Mouse (Mus musculus) midbrain, embryonic 10.5 days (tissue): Measurements from ENCODE around the gene Ap1m2. TPM values are rescaled to one million over a fixed set of nuclear protein-coding genes. Genes with fewer than 3 reads are reported as not detected.
"Not testable (repeated sequence)": the region's sequence is repeated elsewhere in the genome, so short reads cannot be mapped to it uniquely, and the experiment has no call there.

ENCODE experiments used
- DNase-seq: peaks from one replicate; pipeline ENCODE4 v3.0.0-alpha.2; 2017; ENCODE audit warnings: low spot score
- H3K27ac ChIP-seq: fragments of 300-500 bp; sonication (generic); replicated peaks from 2 replicates; pipeline ENCODE4 v1.5.1; 2016; ENCODE audit warnings: mild to moderate bottlenecking
- H3K27me3 ChIP-seq: fragments of 300-500 bp; sonication (generic); 2 replicates; pipeline ENCODE4 v1.6.1; 2016; ENCODE audit warnings: low read depth, mild to moderate bottlenecking; ENCODE audit not compliant: poor library complexity, severe bottlenecking
- H3K36me3 ChIP-seq: fragments of 300-500 bp; sonication (generic); 2 replicates; pipeline ENCODE4 v1.6.1; 2016; ENCODE audit warnings: mild to moderate bottlenecking, moderate library complexity
- H3K4me1 ChIP-seq: fragments of 300-500 bp; sonication (generic); 2 replicates; pipeline ENCODE4 v1.6.1; 2016
- H3K4me3 ChIP-seq: fragments of 300-500 bp; sonication (generic); 2 replicates; pipeline ENCODE4 v1.5.1; 2016; ENCODE audit warnings: mild to moderate bottlenecking, moderate library complexity
- H3K9me3 ChIP-seq: fragments of 300-500 bp; sonication (generic); replicated peaks from 2 replicates; pipeline ENCODE4 v1.6.1; 2016; ENCODE audit warnings: mild to moderate bottlenecking
- WGBS: fragments of 180-500 bp; shearing (Covaris S2); methylation state at CpG from one replicate; pipeline ENCODE4 v1.1.7; 2016; 5-methylcytosine and 5-hydroxymethylcytosine counted together
- polyA plus RNA-seq: library from polyadenylated mRNA; unstranded; fragments of >200 nt; fragmentation: Nextera tagmentation; extraction: Ambion mirVana; gene quantifications from 2 replicates; pipeline ENCODE4 v1.2.1, GENCODE M21; 2016

Ap1m2 gene
- polyA plus RNA-seq, 1 experiment from 2014 or later, result 2.9 TPM

DNA sequence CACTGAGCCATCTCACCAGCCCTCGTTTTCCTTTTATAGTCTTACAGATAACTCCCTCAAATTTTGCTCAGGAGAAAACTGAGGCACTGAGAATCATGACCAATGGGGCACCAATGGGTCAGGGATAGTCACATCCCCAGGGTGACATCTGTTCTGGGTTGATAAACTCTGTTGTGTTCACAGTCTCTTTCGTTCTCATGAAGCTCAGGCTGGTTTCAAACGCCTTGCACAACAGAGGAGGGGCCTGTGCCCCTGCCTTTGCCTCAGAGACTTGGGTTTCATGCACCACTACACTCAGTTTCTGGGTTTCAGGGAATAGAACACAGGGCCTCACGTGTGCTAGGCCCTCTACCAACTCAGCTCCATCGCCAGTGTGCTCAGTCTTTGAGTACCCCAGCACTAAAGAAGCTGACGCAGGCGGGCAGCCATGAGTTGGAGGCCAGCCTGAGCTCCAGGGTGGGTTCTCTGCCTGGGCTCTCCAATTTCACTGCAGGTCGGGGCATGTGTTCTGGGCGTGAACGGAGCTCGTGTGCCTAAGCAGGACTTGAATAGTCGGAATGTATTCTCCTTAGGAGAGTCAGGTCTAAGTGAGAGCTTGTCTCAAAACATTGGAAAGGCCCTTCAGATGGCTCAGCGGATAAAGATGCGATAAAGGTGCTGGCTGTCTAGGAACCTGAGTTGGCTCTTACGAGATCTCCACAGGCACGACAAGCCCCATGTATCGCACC is 47.7 kb downstream of the Ap1m2 start:
- Histone ChIP-seq H3K36me3 (peaks cover 29% of the 10 kb centered on the region), H3K4me3 (peak overlapping the region; percentile 83), H3K27me3 (0 out of 2 replicates have a peak, but pooled peaks cover 3% of the 10 kb centered on the region), H3K27ac (peak overlapping the region; percentile 93), H3K4me1 (peaks cover 25% of the 10 kb centered on the region), H3K9me3 (no peaks in the 10 kb centered on the region)
- no peak for DNase-seq
- WGBS, result 18% methylated on average over 17 of the region's 17 CpGs

DNA sequence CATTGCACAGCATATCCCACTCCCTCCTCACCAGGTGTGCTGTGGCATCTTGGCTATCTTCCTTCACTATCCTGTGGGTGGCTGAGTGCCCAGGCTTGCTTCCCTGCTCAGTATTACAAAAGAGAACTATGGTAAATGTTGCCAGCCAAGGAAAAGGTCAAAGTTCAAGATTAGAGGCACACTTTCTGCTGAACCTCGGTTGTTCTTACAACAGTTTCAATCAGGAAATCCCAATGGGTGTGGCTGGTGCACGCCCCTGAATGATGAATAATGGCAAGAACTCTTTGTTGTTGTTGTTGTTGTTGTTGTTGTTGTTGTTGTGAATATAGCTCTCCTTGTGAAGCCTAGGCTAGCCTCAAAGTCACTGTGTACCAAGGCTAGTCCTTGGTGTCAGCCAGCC is 50.3 kb downstream of the Ap1m2 start:
- WGBS, result 79% methylated on average over 2 of the region's 2 CpGs
- DNase-seq, result no peak
- H3K9me3 ChIP-seq, result no peaks in the 10 kb centered on the region

GRCm38 (mm10) chr9:21260491-21261040 is 51.6 kb downstream of the Ap1m2 start:
- Histone ChIP-seq H3K27ac (no peak overlapping the region), H3K9me3 (no peaks in the 10 kb centered on the region), H3K4me1 (peaks cover 10% of the 10 kb centered on the region), H3K36me3 (no peaks in the 10 kb centered on the region), H3K27me3 (0 out of 2 replicates have a peak, but pooled peaks cover 7% of the 10 kb centered on the region), H3K4me3 (no peak overlapping the region)
- 80% methylated on average over 6 of the region's 6 CpGs for WGBS
- DNase-seq, result no peak

More for the DNA sequence above, 50.3 kb downstream of the Ap1m2 start:
- peaks cover 4% of the 10 kb centered on the region for H3K36me3 ChIP-seq
- no peak overlapping the region for H3K27ac ChIP-seq
- peaks cover 23% of the 10 kb centered on the region for H3K4me1 ChIP-seq
- no peak overlapping the region for H3K4me3 ChIP-seq
- H3K27me3 ChIP-seq, result 0 out of 2 replicates have a peak, but pooled peaks cover 7% of the 10 kb centered on the region

DNA sequence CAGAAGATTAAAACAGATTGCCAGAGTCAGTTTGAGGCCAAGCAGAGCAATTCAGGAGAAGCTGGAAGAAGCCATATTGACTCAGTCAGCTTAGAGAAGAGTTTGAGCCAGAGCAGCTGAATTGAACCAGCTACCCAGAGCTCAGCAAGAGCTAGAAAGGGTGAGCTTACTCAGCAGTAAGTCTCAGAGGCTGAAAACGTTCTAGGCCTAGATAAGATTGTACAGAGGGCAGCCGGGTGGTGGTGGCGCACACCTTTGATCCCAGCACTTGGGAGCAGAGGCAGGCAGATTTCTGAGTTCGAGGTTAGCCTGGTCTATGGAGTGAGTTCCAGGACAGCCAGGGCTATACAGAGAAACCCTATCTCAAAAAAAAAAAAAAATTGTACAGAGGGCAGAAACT is 55.8 kb downstream of the Ap1m2 start:
- WGBS, result 82% methylated on average over 4 of the region's 4 CpGs
- not testable (repeated sequence) for H3K9me3 ChIP-seq

DNA sequence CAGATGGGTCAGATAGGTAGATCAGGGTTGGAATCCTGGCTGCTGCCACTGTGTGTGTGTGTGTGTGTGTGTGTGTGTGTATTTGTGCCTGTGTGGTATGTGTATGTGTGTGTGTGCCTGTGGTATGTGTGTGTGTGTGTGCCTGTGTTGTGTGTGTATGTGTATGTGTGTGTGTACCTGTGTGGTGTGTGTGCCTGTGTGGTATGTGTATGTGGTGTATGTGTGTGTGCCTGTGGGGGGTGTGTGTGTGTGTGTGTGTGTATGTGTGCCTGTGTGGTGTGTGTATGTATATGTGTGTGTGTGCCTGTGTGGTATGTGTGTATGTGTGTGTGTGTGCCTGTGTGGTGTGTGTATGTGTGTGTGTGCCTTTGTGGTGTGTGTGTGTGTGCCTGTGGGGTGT is 57.4 kb downstream of the Ap1m2 start:
- peaks cover 38% of the 10 kb centered on the region for H3K27me3 ChIP-seq
- no peak overlapping the region for H3K4me3 ChIP-seq
- no peaks in the 10 kb centered on the region for H3K36me3 ChIP-seq
- H3K9me3 ChIP-seq, result no peaks in the 10 kb centered on the region
- no peak for DNase-seq
- H3K4me1 ChIP-seq, result no peaks in the 10 kb centered on the region
- no peak overlapping the region for H3K27ac ChIP-seq

More for the DNA sequence above, 55.8 kb downstream of the Ap1m2 start:
- DNase-seq, H3K27ac ChIP-seq, H3K36me3 ChIP-seq, H3K4me1 ChIP-seq, H3K4me3 ChIP-seq: not testable (repeated sequence)
- peaks cover 21% of the 10 kb centered on the region for H3K27me3 ChIP-seq

DNA sequence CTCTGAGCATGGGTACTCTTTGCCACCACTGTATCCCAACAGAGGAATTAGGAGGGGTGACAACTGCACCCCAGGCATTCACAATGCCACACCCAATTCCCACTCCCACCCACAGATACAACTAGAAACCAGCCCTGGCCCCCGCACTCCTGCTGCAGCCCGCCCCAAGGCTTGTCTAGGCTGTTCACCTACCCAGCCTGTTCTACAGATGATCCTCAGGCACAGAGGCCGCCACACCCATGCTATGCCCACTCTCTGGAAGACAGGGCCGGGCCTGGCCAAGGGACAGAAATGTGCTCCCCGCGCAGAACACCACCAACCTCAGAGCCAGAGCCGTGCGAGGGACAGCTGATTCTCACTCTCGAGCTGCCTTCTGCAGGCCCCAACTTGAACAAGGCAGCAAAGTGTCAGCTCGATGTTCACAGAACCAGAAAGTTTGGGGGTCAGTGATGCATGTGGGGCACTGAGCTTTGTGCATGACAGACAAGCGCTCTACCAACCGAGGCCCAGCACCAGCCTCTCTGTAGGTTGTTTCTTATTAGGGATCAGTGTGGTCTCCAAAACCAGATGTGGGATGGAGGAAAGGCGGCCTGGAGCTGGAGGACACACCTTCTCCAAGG is 60.9 kb downstream of the Ap1m2 start:
- 70% methylated on average over 13 of the region's 13 CpGs for WGBS
- no peaks in the 10 kb centered on the region for H3K9me3 ChIP-seq
- DNase-seq, result no peak

DNA sequence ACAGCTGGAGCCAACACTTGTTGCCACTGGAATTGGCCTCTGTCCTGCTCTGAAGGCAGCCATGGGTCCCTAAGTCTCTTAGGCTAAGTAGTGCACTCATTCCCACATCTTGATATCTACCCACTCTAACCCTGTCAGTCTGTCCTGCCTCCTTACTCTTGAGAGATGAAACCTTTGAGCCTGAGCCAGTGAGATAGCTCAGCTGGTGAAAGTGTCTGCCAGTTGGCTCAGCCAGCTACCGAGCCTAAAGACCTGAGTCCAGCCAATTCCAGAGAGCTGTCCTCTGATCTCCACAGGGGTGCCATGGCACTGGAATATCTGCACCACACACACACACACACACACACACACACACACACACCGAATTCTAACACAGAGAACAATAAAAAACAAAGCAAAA is 61.6 kb downstream of the Ap1m2 start:
- Histone ChIP-seq H3K27me3 (peaks cover 76% of the 10 kb centered on the region), H3K4me3 (no peak overlapping the region), H3K9me3 (no peaks in the 10 kb centered on the region), H3K27ac (no peak overlapping the region), H3K36me3 (no peaks in the 10 kb centered on the region), H3K4me1 (peaks cover 6% of the 10 kb centered on the region)
- DNase-seq, result no peak
- WGBS, result 57% methylated on average over 2 of the region's 2 CpGs

More for the DNA sequence above, 60.9 kb downstream of the Ap1m2 start:
- H3K27me3 ChIP-seq, result peaks cover 69% of the 10 kb centered on the region
- H3K4me3 ChIP-seq, result no peak overlapping the region
- H3K27ac ChIP-seq, result no peak overlapping the region
- no peaks in the 10 kb centered on the region for H3K36me3 ChIP-seq
- peaks cover 6% of the 10 kb centered on the region for H3K4me1 ChIP-seq

DNA sequence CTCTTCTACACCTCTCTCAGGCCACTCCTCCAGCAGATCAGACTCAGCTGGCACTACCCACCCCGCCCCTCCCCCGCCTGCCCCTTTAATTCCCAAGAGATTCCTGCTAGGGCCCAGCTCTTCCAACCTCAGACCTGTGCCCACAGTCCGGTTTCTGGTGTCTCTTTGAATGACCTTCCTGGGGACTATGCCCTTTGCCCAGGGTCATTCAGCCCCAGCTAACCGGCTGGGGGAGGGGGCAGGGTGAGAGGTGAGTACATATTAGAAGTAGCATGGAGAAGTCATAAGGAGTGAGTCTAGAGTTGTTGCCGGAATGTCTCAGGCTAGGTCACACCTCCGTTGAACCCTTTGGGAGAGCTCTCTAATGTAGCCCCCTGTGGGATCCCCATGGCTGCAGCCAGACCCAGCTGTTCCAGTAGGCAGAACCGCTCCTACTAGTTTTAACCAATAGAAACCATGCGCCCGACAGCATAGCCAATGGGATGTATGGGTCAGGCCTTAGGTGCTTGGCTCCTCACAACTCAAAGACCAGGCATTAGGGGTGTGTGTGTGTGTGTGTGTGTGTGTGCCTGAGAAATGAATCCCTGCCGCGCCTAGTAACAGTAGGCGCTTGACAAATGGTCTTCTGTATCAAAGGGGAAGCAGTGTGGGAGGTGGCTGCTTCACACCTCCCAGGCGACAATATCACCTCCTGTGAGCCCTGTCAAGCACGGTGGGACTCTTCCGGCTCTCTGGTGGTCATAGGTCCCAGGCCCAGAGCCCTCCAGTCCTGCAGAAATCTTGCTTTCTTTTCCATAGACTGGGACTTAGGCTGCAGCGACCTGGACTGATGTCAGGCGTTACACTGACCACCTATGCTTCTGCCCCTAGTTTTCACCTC is 62.3 kb downstream of the Ap1m2 start:
- no peak overlapping the region for H3K4me3 ChIP-seq
- 38% methylated on average over 17 of the region's 17 CpGs for WGBS
- H3K4me1 ChIP-seq, result peaks cover 9% of the 10 kb centered on the region

GRCm38 (mm10) chr9:21248326-21248725 is 63.8 kb downstream of the Ap1m2 start, which contains the start of gene S1pr5:
Gene S1pr5 (minus strand): TSS chr9:21248443.
- no peak for DNase-seq

More for the DNA sequence above, 62.3 kb downstream of the Ap1m2 start:
- H3K36me3 ChIP-seq, result no peaks in the 10 kb centered on the region
- DNase-seq, result no peak
- no peaks in the 10 kb centered on the region for H3K9me3 ChIP-seq
- H3K27ac ChIP-seq, result no peak overlapping the region
- H3K27me3 ChIP-seq, result peaks cover 82% of the 10 kb centered on the region

DNA sequence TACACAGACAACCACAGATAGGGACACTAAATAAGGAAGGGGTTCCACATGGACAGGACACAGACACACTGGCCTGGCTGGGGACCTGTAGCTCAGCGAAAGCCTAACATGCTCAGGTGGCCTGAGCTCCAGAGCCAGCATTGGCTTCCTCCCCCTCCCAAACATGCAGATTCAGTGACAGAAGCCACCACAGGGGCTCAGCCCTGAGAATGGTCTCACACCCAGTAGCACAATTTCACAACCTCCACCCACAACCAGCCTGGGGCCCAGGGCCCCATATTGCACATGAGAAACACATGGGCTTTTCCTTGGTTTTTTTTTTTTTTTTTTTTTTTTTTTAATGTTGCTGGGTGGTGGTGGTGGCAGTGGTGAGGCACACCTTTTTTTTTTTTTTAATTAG is 65.8 kb downstream of the Ap1m2 start:
- Histone ChIP-seq H3K27me3 (peaks cover 100% of the 10 kb centered on the region), H3K9me3 (peaks cover 8% of the 10 kb centered on the region; the same call in 1 of the 2 replicates), H3K4me3 (no peak overlapping the region), H3K36me3 (no peaks in the 10 kb centered on the region), H3K4me1 (peaks cover 24% of the 10 kb centered on the region), H3K27ac (no peak overlapping the region)
- DNase-seq, result no peak
- 48% methylated on average over 1 of the region's 1 CpGs for WGBS

More at GRCm38 (mm10) chr9:21248326-21248725, 63.8 kb downstream of the Ap1m2 start, which contains the start of gene S1pr5:
- H3K27me3 ChIP-seq, result peaks cover 98% of the 10 kb centered on the region
- H3K4me3 ChIP-seq, result peak within 1 kb of the TSS; percentile 34
- peaks cover 21% of the 10 kb centered on the region for H3K4me1 ChIP-seq
- no peak within 1 kb of the TSS for H3K27ac ChIP-seq
- H3K9me3 ChIP-seq, result no peaks in the 10 kb centered on the region
- 3% methylated on average over 30 of the region's 30 CpGs for WGBS
- H3K36me3 ChIP-seq, result no peaks in the 10 kb centered on the region

DNA sequence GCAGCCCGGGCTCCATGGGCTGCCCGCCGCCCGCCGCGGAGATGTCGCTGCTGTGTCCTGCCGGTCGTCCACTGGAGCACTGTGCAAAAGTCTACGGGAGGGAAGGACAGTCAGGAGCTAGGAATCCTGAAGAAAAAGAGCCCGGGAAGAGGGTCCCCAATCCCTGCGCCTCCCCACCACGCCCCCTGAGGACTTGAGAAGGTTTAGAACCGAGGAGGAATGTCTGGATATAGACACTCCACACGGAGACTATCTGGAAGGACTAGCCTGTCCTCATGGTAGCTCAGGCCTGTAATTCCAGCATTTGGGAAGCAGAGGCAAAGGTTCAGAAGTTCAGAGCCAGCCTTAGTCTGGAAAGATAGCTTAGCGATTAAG is 67.0 kb downstream of the Ap1m2 start:
- peaks cover 25% of the 10 kb centered on the region for H3K4me1 ChIP-seq
- H3K4me3 ChIP-seq, result peak overlapping the region; percentile 51
- peaks cover 100% of the 10 kb centered on the region for H3K27me3 ChIP-seq
- H3K27ac ChIP-seq, result no peak overlapping the region
- peaks cover 8% of the 10 kb centered on the region; the same call in 1 of the 2 replicates for H3K9me3 ChIP-seq
- no peaks in the 10 kb centered on the region for H3K36me3 ChIP-seq
- WGBS, result 1% methylated on average over 16 of the region's 16 CpGs
- no peak for DNase-seq

GRCm38 (mm10) chr9:21244428-21245112 is 67.6 kb downstream of the Ap1m2 start:
- peaks cover 8% of the 10 kb centered on the region; the same call in 1 of the 2 replicates for H3K9me3 ChIP-seq
- peaks cover 100% of the 10 kb centered on the region for H3K27me3 ChIP-seq
- H3K4me3 ChIP-seq, result peak overlapping the region; percentile 51
- DNase-seq, result peak; percentile 62
- H3K27ac ChIP-seq, result no peak overlapping the region
- peaks cover 27% of the 10 kb centered on the region for H3K4me1 ChIP-seq
- under 1% methylated on average over 72 of the region's 72 CpGs for WGBS
- H3K36me3 ChIP-seq, result no peaks in the 10 kb centered on the region
